Mouse (Mus musculus) cortical plate, adult 2 months (tissue): ENCODE measurements at regions not wholly inside any gene's neighbourhood (a gene's known extent, or its start where the extent isn't known, plus 50 kb on each side); places are given as distances from the start of the nearest gene placed in this dataset.

Source experiments
- H3K27ac ChIP-seq: fragments of 200-500 bp; 2 replicates; pipeline ENCODE4 v1.5.1; 2012; ENCODE audit warnings: low read length, control low read depth, inconsistent platforms; ENCODE audit not compliant: insufficient read depth
- H3K4me1 ChIP-seq: fragments of 200-500 bp; 2 replicates; pipeline ENCODE4 v1.6.1; 2011; ENCODE audit warnings: low read length; ENCODE audit not compliant: control insufficient read depth, insufficient read depth
- H3K4me3 ChIP-seq: fragments of 200-500 bp; 2 replicates; pipeline ENCODE4 v1.5.1; 2011; ENCODE audit warnings: mild to moderate bottlenecking, low read length, control low read depth; ENCODE audit not compliant: insufficient read depth
- CTCF ChIP-seq: fragments of 200-500 bp; IDR thresholded peaks from 2 replicates; pipeline ENCODE4 v1.5.1; 2011; ENCODE audit warnings: mild to moderate bottlenecking, control low read depth, low read length; ENCODE audit not compliant: insufficient read depth; ENCODE audit errors: extremely low read depth
- POLR2A ChIP-seq: fragments of 200-500 bp; IDR thresholded peaks from 2 replicates; pipeline ENCODE4 v1.6.1; 2011; ENCODE audit warnings: mild to moderate bottlenecking, low read length, control low read depth; ENCODE audit not compliant: insufficient read depth; ENCODE audit errors: extremely low read depth

DNA sequence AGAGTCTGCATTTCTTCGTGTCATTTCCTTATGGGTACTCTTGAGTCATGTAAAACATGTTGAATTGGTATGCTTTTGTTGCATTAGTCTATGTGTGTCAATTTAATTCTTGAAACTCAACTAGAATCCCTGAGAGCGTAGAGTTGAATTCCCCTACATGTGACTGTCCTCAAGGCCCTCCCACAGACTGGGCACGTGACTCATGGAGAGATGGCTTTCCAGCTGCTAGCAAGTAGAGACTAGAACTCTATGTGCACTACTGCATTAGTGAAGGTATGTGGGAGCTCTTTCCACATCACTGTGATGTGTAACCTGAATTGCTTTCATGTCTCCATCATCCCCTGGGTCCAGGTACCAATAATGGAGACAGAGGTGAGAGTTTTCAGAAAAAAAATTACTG, 182.3 kb upstream of the Ankrd55 start:
- Histone ChIP-seq H3K4me3 (no peak overlapping the region), H3K4me1 (no peaks in the 10 kb centered on the region), H3K27ac (no peak overlapping the region)
- no peak for TF ChIP-seq POLR2A
- no peak for TF ChIP-seq CTCF

GRCm38 (mm10) chr13:112114741-112115201, 173.5 kb upstream of the Ankrd55 start:
- Histone ChIP-seq H3K4me3 (no peak overlapping the region), H3K27ac (no peak overlapping the region), H3K4me1 (no peaks in the 10 kb centered on the region)
- TF ChIP-seq CTCF: no peak
- TF ChIP-seq POLR2A: no peak

DNA sequence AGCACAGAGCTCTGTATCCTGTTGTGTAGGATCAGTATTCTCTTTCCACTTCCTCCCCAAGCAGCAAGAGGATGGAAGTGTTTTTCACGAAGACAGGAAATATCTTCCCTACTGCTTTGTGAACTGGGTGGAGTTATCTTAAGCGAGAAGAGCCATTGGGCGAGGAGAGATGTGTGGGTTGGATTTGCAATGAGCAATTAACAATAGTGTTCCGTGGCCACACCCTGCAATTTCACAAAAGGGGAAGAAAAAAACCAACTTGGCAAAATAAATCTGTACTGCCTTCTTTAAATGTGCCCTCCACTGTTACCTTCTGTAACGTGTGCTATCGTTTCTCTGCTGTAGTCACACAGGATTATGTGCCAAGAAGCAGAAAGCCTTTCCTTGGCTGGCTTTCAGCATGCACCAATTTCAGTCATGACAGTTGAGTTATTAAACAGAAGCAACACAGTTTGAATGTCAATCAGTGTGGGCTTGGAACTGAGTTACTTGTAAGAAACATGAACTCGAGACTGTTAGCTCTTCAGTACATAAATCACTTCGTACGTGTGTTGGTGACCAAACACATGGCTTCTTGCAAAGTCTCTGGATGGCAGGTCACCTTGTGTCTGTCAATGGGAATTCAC, 172.0 kb upstream of the Ankrd55 start:
- no peaks in the 10 kb centered on the region for H3K4me1 ChIP-seq
- H3K27ac ChIP-seq: no peak overlapping the region
- no peak for TF ChIP-seq CTCF
- no peak overlapping the region for H3K4me3 ChIP-seq

DNA sequence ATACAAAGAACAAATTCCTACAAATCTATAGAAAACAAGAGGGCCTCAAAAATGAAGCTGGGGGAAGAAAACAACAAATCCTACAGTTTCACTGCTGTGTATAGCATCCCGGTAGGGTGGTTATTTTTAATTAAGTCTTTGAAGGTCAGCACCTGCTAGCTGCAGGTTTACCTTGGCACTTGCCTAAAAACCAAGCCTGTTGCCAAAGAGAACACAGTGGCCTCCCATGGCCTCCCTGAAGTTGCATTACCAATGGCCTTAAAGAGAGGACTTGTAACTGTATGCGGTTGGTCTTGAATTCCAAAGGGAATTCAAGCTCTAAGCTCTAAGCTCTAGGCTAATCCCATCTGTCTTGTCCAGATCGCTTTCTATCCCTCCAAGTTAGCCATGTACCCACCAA, 169.7 kb upstream of the Ankrd55 start:
- Histone ChIP-seq H3K27ac (no peak overlapping the region), H3K4me3 (no peak overlapping the region), H3K4me1 (no peaks in the 10 kb centered on the region)
- TF ChIP-seq CTCF: no peak
- TF ChIP-seq POLR2A: no peak

GRCm38 (mm10) chr13:112119611-112120041, 168.6 kb upstream of the Ankrd55 start:
- TF ChIP-seq POLR2A (no peak), CTCF (no peak)
- H3K4me1 ChIP-seq: no peaks in the 10 kb centered on the region
- no peak overlapping the region for H3K4me3 ChIP-seq
- H3K27ac ChIP-seq: no peak overlapping the region

GRCm38 (mm10) chr13:112120346-112120745, 167.9 kb upstream of the Ankrd55 start:
- Histone ChIP-seq H3K27ac (no peak overlapping the region), H3K4me1 (no peaks in the 10 kb centered on the region)
- TF ChIP-seq CTCF: no peak
- no peak for TF ChIP-seq POLR2A

DNA sequence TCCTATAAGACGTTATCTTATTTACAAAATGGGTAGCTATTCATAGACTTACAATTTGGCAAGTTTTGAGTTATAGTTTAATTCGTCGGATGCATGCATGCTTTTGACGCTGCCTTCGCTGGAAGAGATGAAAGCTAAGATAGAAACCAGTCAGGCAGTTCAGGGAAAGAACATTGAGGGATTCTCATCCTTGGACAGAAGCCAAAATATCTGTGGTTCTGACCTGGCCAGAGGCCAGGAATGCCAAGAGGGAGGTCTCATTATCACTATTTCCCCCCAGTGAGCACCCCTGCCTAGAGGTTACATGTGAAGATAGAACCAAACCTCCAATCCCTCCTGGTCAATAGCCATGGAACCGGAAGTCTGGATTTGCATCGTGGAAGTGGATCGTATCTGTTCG, 167.1 kb upstream of the Ankrd55 start:
- H3K4me3 ChIP-seq: no peak overlapping the region
- no peak overlapping the region for H3K27ac ChIP-seq
- no peaks in the 10 kb centered on the region for H3K4me1 ChIP-seq
- TF ChIP-seq CTCF (no peak), POLR2A (no peak)

More at GRCm38 (mm10) chr13:112120346-112120745, 167.9 kb upstream of the Ankrd55 start:
- no peak overlapping the region for H3K4me3 ChIP-seq

DNA sequence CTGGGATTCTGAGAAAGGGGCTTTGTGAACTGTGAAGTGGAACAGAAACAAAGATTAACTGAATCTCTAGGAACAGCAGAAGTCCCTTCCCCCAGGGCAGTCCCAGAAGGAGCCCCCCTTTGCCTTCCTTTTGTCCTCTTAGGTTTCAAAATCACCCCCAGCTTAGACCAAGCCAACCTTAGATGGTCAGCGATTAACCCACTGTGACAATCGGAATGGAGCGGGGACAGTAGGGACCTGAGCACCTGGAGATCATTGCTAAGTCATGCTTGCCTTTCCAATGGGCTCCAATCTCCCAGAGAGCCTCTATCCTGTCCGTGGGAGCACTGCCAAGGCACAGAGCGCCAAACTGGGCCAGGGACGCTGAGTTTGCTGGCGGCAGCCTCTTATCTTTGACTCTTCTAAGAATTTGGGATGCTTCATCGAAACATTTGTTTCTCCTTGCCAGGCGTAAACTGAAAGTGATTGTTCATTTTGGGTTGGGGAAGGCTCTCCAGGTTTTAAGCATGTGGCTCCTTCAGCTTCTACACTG, 165.3 kb upstream of the Ankrd55 start:
- no peak overlapping the region for H3K27ac ChIP-seq
- no peak for TF ChIP-seq POLR2A
- no peak for TF ChIP-seq CTCF
- H3K4me3 ChIP-seq: no peak overlapping the region
- no peaks in the 10 kb centered on the region for H3K4me1 ChIP-seq

GRCm38 (mm10) chr13:112125769-112126469, 162.3 kb upstream of the Ankrd55 start:
- no peaks in the 10 kb centered on the region for H3K4me1 ChIP-seq
- TF ChIP-seq CTCF: no peak
- no peak overlapping the region for H3K27ac ChIP-seq
- no peak overlapping the region for H3K4me3 ChIP-seq

DNA sequence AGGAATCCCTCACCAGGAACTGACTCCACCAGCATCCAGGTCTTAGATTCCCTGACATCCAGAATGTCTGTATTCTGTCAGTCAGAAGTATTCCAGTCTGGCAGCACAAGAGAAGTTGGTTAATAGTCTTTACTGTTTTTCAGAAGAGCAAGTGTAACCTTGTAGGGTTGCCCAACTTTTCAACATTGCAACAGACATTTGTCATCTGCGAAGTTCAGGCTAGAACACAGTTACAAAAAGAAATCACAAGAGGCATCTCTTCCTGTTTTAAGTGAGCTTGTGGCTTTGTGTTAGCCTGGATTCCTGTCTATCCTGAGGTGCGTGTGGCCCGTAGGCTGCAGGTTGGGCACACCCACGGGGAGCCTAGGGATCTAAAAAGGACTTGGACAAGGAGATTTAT, 158.0 kb upstream of the Ankrd55 start:
- Histone ChIP-seq H3K4me3 (no peak overlapping the region), H3K27ac (no peak overlapping the region), H3K4me1 (no peaks in the 10 kb centered on the region)
- TF ChIP-seq POLR2A (no peak), CTCF (no peak)
